12 mouse cellular contexts compared by ENCODE assay signal in genomic region chr2:26516987-26517386, GRCm38 (mm10). TPM values are rescaled to one million over a fixed set of nuclear protein-coding genes. Genes with fewer than 3 reads are reported as not detected.
DNase-seq lines count a peak whose midpoint lies in the region; ATAC-seq lines count a peak whose summit lies in the region.
"Had no signal": no experiment of that assay in that cellular context is flagged by ENCODE, and none has a peak within 500 bp of the region (broad histone marks: within the 10 kb centered on the region; RNA-seq: fewer than 3 reads in every experiment).

No protein-coding gene starts in this region.

- ATAC-seq in heart, embryonic 13.5 days (ENCODE audit: extremely low read depth, insufficient number of reproducible peaks, low FRiP score, low TSS enrichment), result no peak
- ATAC-seq in neural tube, embryonic 13.5 days (ENCODE audit: low read depth), result no peak
- ATAC-seq in intestine, embryonic 14.5 days (replicated peaks; ENCODE audit: low FRiP score, low TSS enrichment, low read depth), result no peak
- ATAC-seq in stomach, embryonic 16.5 days (ENCODE audit: insufficient read depth, low FRiP score), result no peak
- ATAC-seq: liver, embryonic 12.5 days had no signal

- H3K27ac ChIP-seq in heart, embryonic 13.5 days (replicated peaks), result peak overlapping the region; percentile 76
- no peak overlapping the region for H3K27ac ChIP-seq in neural tube, embryonic 13.5 days (replicated peaks)
- H3K27ac ChIP-seq in intestine, embryonic 14.5 days (ENCODE audit: low read depth), result no peak overlapping the region
- peak overlapping the region; percentile 68; the same call in 1 of the 2 replicates for H3K27ac ChIP-seq in stomach, embryonic 16.5 days (ENCODE audit: low read length)
- H3K27ac ChIP-seq: liver, embryonic 12.5 days; macrophage had no signal

- intact Hi-C loops in heart, postnatal 14 days (cut with DNase I), result no loop called here

- peaks cover 35% of the 10 kb centered on the region for H3K4me1 ChIP-seq in heart, embryonic 13.5 days
- H3K4me1 ChIP-seq in neural tube, embryonic 13.5 days (replicated peaks), result peaks cover 32% of the 10 kb centered on the region
- H3K4me1 ChIP-seq in intestine, embryonic 14.5 days (replicated peaks; ENCODE audit: control insufficient read depth, insufficient read depth, low read length), result peaks cover 18% of the 10 kb centered on the region
- H3K4me1 ChIP-seq in stomach, embryonic 16.5 days (ENCODE audit: control insufficient read depth, insufficient read depth, low read length), result peaks cover 27% of the 10 kb centered on the region

- H3K4me2 ChIP-seq in heart, embryonic 13.5 days, result peak overlapping the region; percentile 60
- H3K4me2 ChIP-seq in neural tube, embryonic 13.5 days, result no peak overlapping the region
- 0 out of 2 replicates have a peak overlapping the region, but pooled peaks have one; percentile 28 for H3K4me2 ChIP-seq in intestine, embryonic 14.5 days (ENCODE audit: low read length)
- 0 out of 2 replicates have a peak overlapping the region, but pooled peaks have one; percentile 4 for H3K4me2 ChIP-seq in stomach, embryonic 16.5 days (ENCODE audit: low read depth, low read length)
- H3K4me2 ChIP-seq: embryonic facial prominence, embryonic 13.5 days; hindbrain, embryonic 14.5 days; liver, embryonic 12.5 days had no signal

- peak overlapping the region; percentile 61 for H3K9ac ChIP-seq in heart, embryonic 13.5 days
- H3K9ac ChIP-seq in neural tube, embryonic 13.5 days, result 0 out of 2 replicates have a peak overlapping the region, but pooled peaks have one; percentile 26
- no peak overlapping the region for H3K9ac ChIP-seq in intestine, embryonic 14.5 days (ENCODE audit: low read length)
- 0 out of 2 replicates have a peak overlapping the region, but pooled peaks have one; percentile 23 for H3K9ac ChIP-seq in stomach, embryonic 16.5 days (ENCODE audit: low read length)
- H3K9ac ChIP-seq: embryonic facial prominence, embryonic 13.5 days; hindbrain, embryonic 14.5 days; liver, embryonic 12.5 days had no signal

- H3K27me3 ChIP-seq in heart, embryonic 13.5 days (replicated peaks), result no peaks in the 10 kb centered on the region
- no peaks in the 10 kb centered on the region for H3K27me3 ChIP-seq in neural tube, embryonic 13.5 days
- H3K27me3 ChIP-seq in intestine, embryonic 14.5 days (replicated peaks; ENCODE audit: control insufficient read depth, insufficient read depth, low read length), result no peaks in the 10 kb centered on the region
- H3K27me3 ChIP-seq in stomach, embryonic 16.5 days (ENCODE audit: control insufficient read depth, insufficient read depth, low read length), result no peaks in the 10 kb centered on the region
- H3K27me3 ChIP-seq: embryonic facial prominence, embryonic 13.5 days; liver, embryonic 12.5 days had no signal

- DNase-seq in heart, postnatal 14 days, result no peak
- no peak for DNase-seq in neural tube, embryonic 10.5 days (ENCODE audit: extremely low spot score, low spot score)
- no peak for DNase-seq in intestine, embryonic 14.5 days (ENCODE audit: low spot score)
- no peak for DNase-seq in spleen, postnatal 4 days (ENCODE audit: low spot score in 2 of 2)
- DNase-seq in right cerebral cortex, adult 2 months (ENCODE audit: low spot score in 2 of 2), result no peak

- no peaks in the 10 kb centered on the region for H3K36me3 ChIP-seq in heart, embryonic 13.5 days
- no peaks in the 10 kb centered on the region for H3K36me3 ChIP-seq in neural tube, embryonic 13.5 days
- H3K36me3 ChIP-seq in intestine, embryonic 14.5 days (ENCODE audit: control insufficient read depth, insufficient read depth, low read length), result no peaks in the 10 kb centered on the region
- H3K36me3 ChIP-seq in stomach, embryonic 16.5 days (ENCODE audit: control insufficient read depth, insufficient read depth, low read length), result no peaks in the 10 kb centered on the region
- H3K36me3 ChIP-seq: embryonic facial prominence, embryonic 13.5 days; liver, embryonic 12.5 days had no signal

- H3K4me3 ChIP-seq in heart, embryonic 13.5 days, result no peak overlapping the region
- H3K4me3 ChIP-seq in neural tube, embryonic 13.5 days, result no peak overlapping the region
- H3K4me3 ChIP-seq in intestine, embryonic 14.5 days (ENCODE audit: low read depth, low read length), result no peak overlapping the region
- no peak overlapping the region for H3K4me3 ChIP-seq in stomach, embryonic 16.5 days (replicated peaks; ENCODE audit: low read length)
- H3K4me3 ChIP-seq: embryonic facial prominence, embryonic 13.5 days; liver, embryonic 12.5 days had no signal

- WGBS in heart, embryonic 13.5 days, result 80% methylated on average over 5 of the region's 5 CpGs
- WGBS in neural tube, embryonic 13.5 days, result 80% methylated on average over 5 of the region's 5 CpGs
- 61% methylated on average over 5 of the region's 5 CpGs for WGBS in intestine, embryonic 14.5 days
- 82% methylated on average over 5 of the region's 5 CpGs for WGBS in stomach, embryonic 16.5 days

- H3K9me3 ChIP-seq in heart, embryonic 13.5 days, result no peaks in the 10 kb centered on the region
- no peaks in the 10 kb centered on the region for H3K9me3 ChIP-seq in neural tube, embryonic 13.5 days
- H3K9me3 ChIP-seq in intestine, embryonic 14.5 days (ENCODE audit: control insufficient read depth, low read length), result no peaks in the 10 kb centered on the region
- no peaks in the 10 kb centered on the region for H3K9me3 ChIP-seq in stomach, embryonic 16.5 days (replicated peaks; ENCODE audit: control insufficient read depth, low read length)
- H3K9me3 ChIP-seq: embryonic facial prominence, embryonic 13.5 days; liver, embryonic 12.5 days had no signal

RNA-seq across cellular contexts. Expression of gene Notch1, which starts 0.5 kb away (rescaled TPM):
- 11.4 and 12.1 TPM in 2 replicates for polyA plus RNA-seq in heart, embryonic 13.5 days (2015; fragmentation: Nextera tagmentation; extraction: Ambion mirVana)
- total RNA-seq in heart, postnatal 14 days (2021), result 10 to 100 TPM; 43.8 to 49.4 TPM
- 19.3 and 20.5 TPM in 2 replicates for polyA plus RNA-seq in neural tube, embryonic 13.5 days (2015; fragmentation: Nextera tagmentation; extraction: Ambion mirVana)
- 21.6 and 24.3 TPM in 2 replicates for polyA plus RNA-seq in intestine, embryonic 14.5 days (2014; fragmentation: Nextera tagmentation; extraction: Ambion mirVana)
- polyA plus RNA-seq in stomach, embryonic 16.5 days (2015; fragmentation: Nextera tagmentation; extraction: Ambion mirVana), result 14.1 and 15.4 TPM in 2 replicates

Comparison
In these comparisons a context has a peak if more than half of its experiments do, and no peak if none do; other contexts are left out.
1. H3K27ac ChIP-seq: peak in heart, embryonic 13.5 days (single experiment) and stomach, embryonic 16.5 days (single experiment); none in neural tube, embryonic 13.5 days (single experiment) and intestine, embryonic 14.5 days (single experiment).